Mouse (Mus musculus) retina, adult 2 months (tissue): ENCODE results near the gene Fam169b.
"Not testable (repeated sequence)": the region's sequence is repeated elsewhere in the genome, so short reads cannot be mapped to it uniquely, and the experiment has no call there.

Source experiments
- DNase-seq: peaks from one replicate; pipeline ENCODE4 v3.0.0-alpha.2; 2012; ENCODE audit warnings: low read depth, low spot score

Fam169b gene

GRCm38 (mm10) chr7:68285851-68286298, 12.2 kb downstream of the Fam169b start:
- no peak for DNase-seq

- DNase-seq: no peak
These were observed 13.2 kb downstream of the Fam169b start for GRCm38 (mm10) chr7:68286526-68287481.

GRCm38 (mm10) chr7:68287582-68287981, 13.9 kb downstream of the Fam169b start:
- DNase-seq: no peak

GRCm38 (mm10) chr7:68288000-68288399, 14.4 kb downstream of the Fam169b start:
- DNase-seq: not testable (repeated sequence)

- DNase-seq: no peak
These were observed 15.4 kb downstream of the Fam169b start for GRCm38 (mm10) chr7:68289081-68289480.

GRCm38 (mm10) chr7:68291603-68292002, 18.0 kb downstream of the Fam169b start:
- DNase-seq: no peak

- no peak for DNase-seq
These were observed 20.6 kb downstream of the Fam169b start for GRCm38 (mm10) chr7:68293997-68294789.

- DNase-seq: no peak
These were observed 22.8 kb downstream of the Fam169b start for GRCm38 (mm10) chr7:68296487-68296886.

GRCm38 (mm10) chr7:68298381-68299076, 24.9 kb downstream of the Fam169b start:
- DNase-seq: no peak

- DNase-seq: no peak
These were observed 27.5 kb downstream of the Fam169b start for GRCm38 (mm10) chr7:68301160-68301559.

GRCm38 (mm10) chr7:68302586-68303433, 29.2 kb downstream of the Fam169b start:
- peak; percentile 54 for DNase-seq

GRCm38 (mm10) chr7:68303685-68304084, 30.0 kb downstream of the Fam169b start:
- no peak for DNase-seq

GRCm38 (mm10) chr7:68305781-68306575, 32.3 kb downstream of the Fam169b start:
- no peak for DNase-seq

GRCm38 (mm10) chr7:68306756-68307155, 33.1 kb downstream of the Fam169b start:
- DNase-seq: no peak

GRCm38 (mm10) chr7:68311469-68311868, 37.8 kb downstream of the Fam169b start:
- no peak for DNase-seq

GRCm38 (mm10) chr7:68312395-68312794, 38.8 kb downstream of the Fam169b start:
- DNase-seq: no peak

GRCm38 (mm10) chr7:68313038-68313782, 39.6 kb downstream of the Fam169b start:
- no peak for DNase-seq

GRCm38 (mm10) chr7:68314286-68314685, 40.6 kb downstream of the Fam169b start:
- DNase-seq: no peak

GRCm38 (mm10) chr7:68315068-68315467, 41.4 kb downstream of the Fam169b start:
- DNase-seq: no peak
